Mouse (Mus musculus) bone marrow macrophage, adult 2 months (primary cell): ENCODE results near the gene Atl3. TPM values are rescaled to one million over a fixed set of nuclear protein-coding genes. Genes with fewer than 3 reads are reported as not detected.

Experiments
- H3K27ac ChIP-seq: 2 replicates; pipeline ENCODE4 v1.5.1; 2012; ENCODE audit warnings: low read depth, low read length; ENCODE audit not compliant: insufficient read depth
- H3K4me1 ChIP-seq: 2 replicates; pipeline ENCODE4 v1.6.1; 2012; ENCODE audit warnings: low read length; ENCODE audit not compliant: control insufficient read depth, insufficient read depth
- H3K4me3 ChIP-seq: 2 replicates; pipeline ENCODE4 v1.5.1; 2012; ENCODE audit warnings: mild to moderate bottlenecking, low read length, moderate library complexity; ENCODE audit not compliant: insufficient read depth
- CTCF ChIP-seq: IDR thresholded peaks from 2 replicates; pipeline ENCODE4 v1.5.1; 2012; ENCODE audit warnings: low read depth, mild to moderate bottlenecking, low read length, moderate library complexity
- POLR2A ChIP-seq: IDR thresholded peaks from 2 replicates; pipeline ENCODE4 v1.6.1; 2012; ENCODE audit warnings: mild to moderate bottlenecking, low read depth, low read length, borderline replicate concordance
- polyA plus RNA-seq: library from polyadenylated mRNA; stranded (reverse); fragments of >200 nt; gene quantifications from 2 replicates; pipeline ENCODE4 v1.2.4, GENCODE M21; 2012; ENCODE audit not compliant: missing spikeins, insufficient read depth, insufficient read length

Gene Atl3
- 53.1 and 62.2 TPM in 2 replicates for polyA plus RNA-seq

DNA sequence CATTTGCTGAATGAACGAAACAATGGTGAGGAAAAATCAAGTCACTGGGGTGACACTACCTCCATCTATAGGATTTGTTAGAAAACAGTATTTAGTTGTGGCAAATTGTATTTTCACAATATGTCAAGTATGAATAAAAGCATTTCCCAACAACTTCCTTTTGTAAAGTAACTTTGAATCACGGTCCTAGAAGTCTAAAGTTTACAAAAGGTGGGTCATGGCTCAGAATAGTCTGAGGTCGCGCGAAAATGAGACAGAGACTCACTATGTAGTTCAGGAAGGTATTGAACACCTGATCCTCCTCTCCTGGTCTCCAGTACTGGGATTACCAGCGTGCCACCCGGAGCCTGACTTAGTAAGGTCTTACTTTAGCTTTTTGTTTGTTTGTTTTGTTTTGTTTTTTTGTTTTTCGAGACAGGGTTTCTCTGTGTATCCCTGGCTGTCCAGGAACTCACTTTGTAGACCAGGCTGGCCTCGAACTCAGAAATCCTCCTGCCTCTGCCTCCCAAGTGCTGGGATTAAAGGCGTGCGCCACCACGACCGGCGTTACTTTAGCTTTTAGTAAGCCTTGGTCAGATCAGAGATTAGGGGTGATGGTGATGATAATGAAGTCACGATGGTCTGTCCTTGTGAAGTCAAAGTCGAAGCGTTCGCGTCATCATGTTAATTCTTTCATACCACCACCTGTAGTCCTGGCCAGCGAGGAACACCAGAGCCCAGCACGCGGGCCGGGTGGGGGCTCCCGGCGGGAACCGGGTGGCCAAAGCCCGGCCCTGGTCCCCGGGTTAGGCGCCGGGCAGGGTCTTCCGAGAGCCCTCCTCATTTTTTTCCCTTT is at the start of gene Atl3:
Gene Atl3, plus strand, starts transcription at position 689 of the 835 bp plus-strand sequence.
- peaks cover 6% of the 10 kb centered on the region for H3K4me1 ChIP-seq
- H3K4me3 ChIP-seq = peak within 1 kb of the TSS; percentile 78
- TF ChIP-seq CTCF = no peak
- TF ChIP-seq POLR2A = 0 out of 2 replicates have a peak, but pooled peaks have one; percentile 19
- H3K27ac ChIP-seq = peak within 1 kb of the TSS; percentile 89

DNA sequence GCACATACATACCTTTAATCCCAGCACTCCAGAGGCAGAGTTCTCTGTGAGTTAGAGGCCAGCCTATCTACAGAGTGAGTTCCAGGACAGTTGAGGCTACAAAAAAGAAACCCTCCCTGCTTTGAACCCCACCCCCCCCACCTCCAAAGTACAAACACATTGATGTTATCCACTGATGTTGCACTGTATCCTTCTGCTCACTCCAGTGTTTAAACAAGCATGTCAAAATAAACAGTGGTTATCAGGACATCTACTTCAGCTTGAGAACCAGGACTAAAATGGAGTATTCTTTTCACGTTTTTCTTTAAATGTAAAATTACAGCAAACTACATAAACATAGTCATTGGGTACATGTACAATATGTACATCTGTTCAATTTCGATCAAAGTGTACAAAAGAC is 48.7 kb upstream of the Atl3 start:
- no peak overlapping the region for H3K27ac ChIP-seq
- no peak for TF ChIP-seq CTCF
- no peak for TF ChIP-seq POLR2A
- no peak overlapping the region for H3K4me3 ChIP-seq
- peaks cover 11% of the 10 kb centered on the region for H3K4me1 ChIP-seq

DNA sequence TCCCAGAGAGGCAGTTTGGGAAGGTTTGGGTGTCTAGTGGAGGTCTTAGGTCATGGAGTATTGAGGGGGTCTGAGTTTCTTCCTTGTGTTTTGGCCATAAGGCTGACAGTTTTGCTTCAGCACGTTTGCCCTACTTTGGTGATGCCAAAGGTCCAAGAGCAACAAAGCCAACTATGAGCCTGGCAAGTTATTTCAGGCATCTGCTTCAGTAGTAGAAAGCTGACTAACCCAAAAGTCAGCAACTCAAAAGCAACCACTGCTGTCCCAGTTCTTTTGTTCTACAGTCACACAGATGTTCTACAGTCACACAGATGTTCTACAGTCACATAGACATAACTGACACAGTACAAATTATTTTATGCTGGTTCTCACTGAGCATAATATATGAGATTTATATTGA is 48.2 kb upstream of the Atl3 start:
- no peak overlapping the region for H3K4me3 ChIP-seq
- no peak overlapping the region for H3K27ac ChIP-seq
- TF ChIP-seq CTCF (no peak), POLR2A (no peak)
- peaks cover 8% of the 10 kb centered on the region for H3K4me1 ChIP-seq

DNA sequence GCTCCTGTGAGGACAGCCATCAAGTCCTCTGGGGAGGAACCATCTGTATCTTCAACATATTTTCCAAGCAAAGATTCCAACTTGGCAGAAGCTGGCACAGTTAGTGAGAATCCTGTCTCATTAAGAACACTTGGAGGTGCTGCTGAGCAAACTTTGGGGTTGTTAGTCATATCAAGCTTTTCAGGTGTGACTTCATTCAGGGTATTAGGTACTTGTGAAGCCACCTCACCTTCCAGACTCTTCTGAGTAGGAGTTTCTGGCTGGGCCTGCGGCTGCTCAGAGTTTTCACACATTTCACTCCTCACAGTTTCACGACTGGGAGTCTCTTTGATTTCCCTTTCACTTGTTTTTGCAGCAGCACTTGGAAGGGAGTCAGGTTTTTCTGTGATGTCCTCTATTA is 37.0 kb upstream of the Atl3 start:
- no peak overlapping the region for H3K4me3 ChIP-seq
- TF ChIP-seq POLR2A = no peak
- no peak for TF ChIP-seq CTCF
- peaks cover 7% of the 10 kb centered on the region for H3K4me1 ChIP-seq
- no peak overlapping the region for H3K27ac ChIP-seq

DNA sequence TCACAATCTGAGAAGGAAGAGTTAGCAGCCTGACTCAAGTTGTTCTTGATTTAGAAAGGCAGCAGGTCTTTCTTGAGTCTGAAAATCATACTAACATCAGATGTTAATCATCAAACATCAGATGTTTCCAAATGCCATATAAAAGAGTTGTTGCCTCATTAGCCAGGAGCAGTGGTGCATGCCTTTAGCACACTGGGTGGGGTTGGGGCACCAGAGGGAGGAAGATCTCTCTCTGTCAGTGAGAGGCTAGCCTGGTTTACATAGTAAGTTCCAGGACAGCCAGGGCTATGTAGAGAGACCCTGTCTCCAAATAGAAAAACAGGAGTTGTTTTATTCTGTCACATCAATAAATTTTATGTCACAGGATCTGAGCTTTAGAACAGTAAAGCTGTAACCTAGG is 34.9 kb upstream of the Atl3 start:
- TF ChIP-seq POLR2A (no peak), CTCF (no peak)
- Histone ChIP-seq H3K27ac (no peak overlapping the region), H3K4me1 (peaks cover 2% of the 10 kb centered on the region; the same call in 1 of the 2 replicates), H3K4me3 (no peak overlapping the region)

DNA sequence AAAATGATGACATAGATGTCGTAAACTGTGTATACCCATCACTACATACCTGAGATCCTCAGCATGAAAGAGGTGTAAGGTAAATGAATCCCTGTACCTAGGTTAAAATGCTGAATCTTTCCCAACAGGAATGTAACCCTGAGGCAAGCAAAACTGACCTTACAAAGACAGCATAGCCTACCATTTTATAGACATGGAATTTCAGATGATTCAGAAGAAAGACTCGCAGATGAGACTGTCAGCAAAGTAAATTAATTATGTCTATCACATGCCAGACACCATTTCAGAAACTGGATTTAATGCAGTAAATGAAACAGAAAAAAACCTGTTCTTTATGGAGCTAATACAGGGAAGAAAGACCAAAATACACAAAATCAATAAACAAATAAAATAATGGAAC is 34.5 kb upstream of the Atl3 start:
- TF ChIP-seq POLR2A (no peak), CTCF (no peak)
- Histone ChIP-seq H3K27ac (no peak overlapping the region), H3K4me1 (peaks cover 2% of the 10 kb centered on the region; the same call in 1 of the 2 replicates), H3K4me3 (no peak overlapping the region)

DNA sequence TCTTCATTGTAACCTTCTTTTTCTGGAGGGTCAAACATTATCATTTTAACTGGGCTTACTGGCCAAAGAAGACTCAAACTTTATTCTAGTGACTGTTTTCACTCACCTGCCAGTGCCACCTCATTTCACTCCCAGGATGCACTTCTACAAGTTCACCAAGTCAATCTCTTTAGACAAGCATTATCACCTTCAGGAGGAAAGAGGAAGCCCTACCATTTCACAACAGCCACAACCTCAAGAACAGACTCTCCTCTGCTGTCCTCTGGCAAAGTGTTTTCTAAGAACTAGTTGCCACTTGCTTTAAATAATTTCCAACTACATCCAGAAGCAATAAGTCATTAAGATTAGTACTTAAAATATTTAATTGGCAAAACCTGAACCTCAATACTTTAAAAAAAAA is 25.9 kb upstream of the Atl3 start:
- Histone ChIP-seq H3K4me3 (no peak overlapping the region), H3K27ac (no peak overlapping the region), H3K4me1 (peaks cover 14% of the 10 kb centered on the region)
- TF ChIP-seq POLR2A = no peak
- no peak for TF ChIP-seq CTCF

DNA sequence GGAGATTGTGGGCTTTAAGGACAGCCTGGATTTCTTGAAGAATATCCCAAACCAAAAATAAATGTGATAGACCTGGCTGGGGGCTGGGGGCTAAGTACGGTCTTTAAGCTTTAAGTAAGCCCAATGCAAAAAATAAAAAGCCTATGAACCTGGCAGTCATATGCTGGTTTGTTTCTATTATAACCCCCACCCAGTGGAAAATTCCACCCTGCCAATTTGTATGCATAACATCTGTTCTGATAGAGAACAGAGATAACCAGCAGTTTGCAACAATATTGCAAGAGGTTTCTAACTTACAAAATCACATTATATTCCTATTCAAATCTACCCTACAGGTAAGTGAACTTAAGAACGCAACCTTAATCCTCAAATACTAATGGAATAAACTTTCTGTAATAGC is 23.2 kb upstream of the Atl3 start:
- Histone ChIP-seq H3K27ac (no peak overlapping the region), H3K4me1 (peaks cover 12% of the 10 kb centered on the region), H3K4me3 (no peak overlapping the region)
- no peak for TF ChIP-seq POLR2A
- TF ChIP-seq CTCF = no peak

DNA sequence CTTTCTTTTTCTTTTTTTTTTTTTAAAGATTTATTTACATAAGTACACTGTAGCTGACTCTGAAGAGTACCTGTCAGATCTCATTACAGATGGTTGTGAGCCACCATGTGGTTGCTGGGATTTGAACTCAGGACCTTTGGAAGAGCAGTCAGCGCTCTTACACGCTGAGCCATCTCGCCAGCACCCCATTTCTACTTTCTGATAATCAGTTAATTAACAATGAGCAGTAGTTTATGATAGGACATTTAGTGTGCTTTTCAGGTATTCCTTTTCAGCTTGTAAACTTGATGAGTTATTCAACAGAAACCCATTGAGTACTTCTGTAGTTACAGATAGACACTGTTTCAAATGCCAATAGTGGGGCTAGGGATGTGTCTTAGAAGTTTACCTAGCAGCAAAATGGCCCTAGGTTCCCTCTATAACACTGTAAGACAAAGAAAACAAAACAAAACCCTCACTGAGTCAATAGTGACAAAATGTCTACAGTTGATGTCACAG is 14.0 kb upstream of the Atl3 start:
- Histone ChIP-seq H3K27ac (no peak overlapping the region), H3K4me1 (peaks cover 13% of the 10 kb centered on the region), H3K4me3 (no peak overlapping the region)
- no peak for TF ChIP-seq POLR2A

DNA sequence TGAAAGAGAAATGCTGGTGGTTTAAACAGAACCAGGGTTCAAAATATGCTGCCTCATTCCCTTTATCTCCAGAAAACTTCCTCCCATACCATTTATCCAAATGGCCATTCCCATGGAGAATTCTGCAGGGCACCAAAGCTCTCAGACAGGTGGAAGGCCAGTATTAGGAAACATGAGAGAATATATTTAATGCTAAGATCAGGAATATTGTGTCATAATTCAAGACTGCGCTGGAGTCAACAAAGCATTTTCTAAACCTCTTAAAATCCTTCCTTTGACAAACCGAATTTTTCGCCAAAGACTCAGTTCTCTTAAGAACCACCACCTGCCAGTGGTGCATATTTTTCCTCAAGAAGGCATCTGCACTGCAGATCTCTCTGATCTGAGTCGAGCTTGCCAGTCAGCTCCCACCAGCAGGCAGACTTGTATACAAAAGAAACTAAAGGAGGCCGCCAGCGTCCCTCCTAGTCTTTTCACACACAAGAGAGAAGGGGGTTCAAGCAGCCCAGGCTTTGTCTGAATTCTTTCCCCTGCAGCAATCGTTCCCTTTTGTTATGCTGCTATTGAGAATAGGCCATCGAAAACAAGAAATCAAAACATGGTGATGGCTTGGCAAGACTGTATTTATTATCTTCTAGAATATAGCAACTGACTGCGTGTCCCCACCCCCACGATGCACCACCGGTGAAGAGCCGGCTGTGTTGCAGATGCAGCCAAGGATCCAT is 12.1 kb upstream of the Atl3 start:
- H3K4me3 ChIP-seq = peak overlapping the region; percentile 95
- peaks cover 19% of the 10 kb centered on the region for H3K4me1 ChIP-seq
- H3K27ac ChIP-seq = 0 out of 2 replicates have a peak overlapping the region, but pooled peaks have one; percentile 11
- TF ChIP-seq POLR2A (no peak), CTCF (no peak)

DNA sequence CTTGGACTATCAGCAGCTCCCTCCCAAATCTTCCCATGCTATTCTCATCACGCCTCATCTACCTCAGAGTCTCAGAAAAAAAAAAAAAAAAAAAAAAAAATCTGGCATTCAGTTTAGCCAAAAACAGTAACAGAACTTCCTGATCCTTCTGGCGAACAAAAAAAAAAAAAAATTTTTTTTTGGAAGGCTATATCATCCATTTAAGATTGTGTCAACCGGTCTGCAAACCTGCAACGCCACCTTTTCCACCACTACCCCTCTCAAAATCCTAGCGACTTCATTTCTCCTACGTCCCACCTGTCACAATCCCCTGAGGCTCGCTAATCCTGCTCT is 11.6 kb upstream of the Atl3 start:
- Histone ChIP-seq H3K4me1 (peaks cover 24% of the 10 kb centered on the region), H3K27ac (peak overlapping the region; percentile 95), H3K4me3 (peak overlapping the region; percentile 95)
- no peak for TF ChIP-seq CTCF
- no peak for TF ChIP-seq POLR2A
